Mouse (Mus musculus): ENCODE data around the gene Taar7a.
A peak's percentile ranks its signal among the peaks of the same experiment; 100 is the strongest.

Gene Taar7a

GRCm38 (mm10) chr10:23948026-23948425 is 45.3 kb downstream of the Taar7a start:
- DNase-seq (ENCODE audit: inconsistent age in 2 of 2, low spot score in 1 of 2), result no peak

DNA sequence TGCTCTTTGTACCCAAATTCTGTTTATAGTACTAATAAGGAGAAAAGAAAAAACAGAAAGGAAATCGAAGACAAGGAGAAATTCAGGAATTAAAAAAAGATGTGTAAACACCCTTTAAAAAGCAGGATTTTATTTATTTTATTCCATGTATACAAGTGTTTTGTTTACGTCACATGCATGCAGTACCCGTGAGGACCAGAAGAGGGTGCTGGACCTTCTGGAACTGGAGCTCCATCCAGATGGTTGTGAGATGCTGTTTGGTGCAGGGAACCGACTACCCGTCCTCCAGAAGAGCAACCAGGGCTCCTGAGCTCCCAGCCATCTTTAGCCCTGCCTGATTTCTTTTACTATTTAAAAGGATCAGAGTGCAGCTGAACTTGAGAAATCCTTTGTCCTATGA is 50.8 kb downstream of the Taar7a start:
- DNase-seq (ENCODE audit: inconsistent age in 2 of 2, low spot score in 1 of 2), result peak in 1 of 2 experiments; percentile 30
